Mouse (Mus musculus) Patski (cell line): ENCODE measurements around the gene Themis2. TPM values are rescaled to one million over a fixed set of nuclear protein-coding genes. Genes with fewer than 3 reads are reported as not detected.
"Not testable (repeated sequence)": the region's sequence is repeated elsewhere in the genome, so short reads cannot be mapped to it uniquely, and the experiment has no call there.

Source experiments
- ATAC-seq: fragments of 100-300 bp; one replicate; pipeline ENCODE4 v1.8.0; 2021
- CTCF ChIA-PET: fragments of 350-600 bp; sonication (Branson Sonifier 250); formaldehyde crosslinking; loops from one replicate; lab custom pipeline; 2022; ENCODE audit warnings: inconsistent platforms; lab: Charles Lee
- POLR2A ChIA-PET: fragments of 350-600 bp; sonication (Branson Sonifier 250); formaldehyde crosslinking; loops from one replicate; lab custom pipeline; 2022; ENCODE audit warnings: antibody characterized with exemption, inconsistent platforms; lab: Charles Lee
- DNase-seq: peaks from one replicate; pipeline ENCODE4 v3.0.0-alpha.2; 2011; ENCODE audit warnings: low read depth, low spot score
- H3K27me3 ChIP-seq: fragments of 371-371 bp; one replicate; pipeline ENCODE4 v1.5.1; 2021
- CTCF ChIP-seq: fragments of 100-300 bp; IDR thresholded peaks from one replicate; pipeline ENCODE4 v1.5.1; 2021
- in situ Hi-C: fragments of 300-500 bp; cut with MboI; formaldehyde crosslinking; loops from 3 replicates; pipeline ENCODE4 v1.11.1; 2018; ENCODE audit warnings: low pct_unique_long_range_greater_than_20kb, mixed read lengths
- polyA plus RNA-seq: library from polyadenylated mRNA; unstranded; gene quantifications from one replicate; pipeline ENCODE4 v1.2.3, GENCODE M21; 2021

Gene Themis2
- polyA plus RNA-seq, 1 experiment from 2014 or later, result not detected

DNA sequence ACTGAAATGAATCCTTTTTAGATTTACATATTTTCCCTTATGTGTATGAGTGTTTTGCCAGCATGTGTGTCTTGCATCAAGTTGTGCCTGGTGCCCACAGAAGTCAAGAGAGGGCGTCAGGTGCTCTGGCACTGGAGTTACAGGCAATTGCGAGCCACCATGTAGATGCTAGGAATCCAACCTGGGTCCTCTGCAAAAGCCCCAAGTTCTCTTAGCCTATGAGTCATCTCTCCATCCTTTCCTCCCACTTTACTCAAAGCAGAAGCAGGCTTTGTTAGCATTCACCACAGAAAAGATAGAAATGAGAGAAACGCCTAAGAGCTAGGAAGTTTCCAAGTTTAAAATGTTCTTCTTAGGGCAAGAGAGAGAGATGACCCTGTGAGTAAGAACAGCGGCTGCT lies 3.7 kb upstream of the Themis2 start:
- CTCF ChIA-PET, result no interaction called here
- in situ Hi-C loops, result no loop called here
- TF ChIP-seq CTCF, result no peak
- DNase-seq (no peak), ATAC-seq (no peak)
- POLR2A ChIA-PET, result no interaction called here
- H3K27me3 ChIP-seq, result no peaks in the 10 kb centered on the region

DNA sequence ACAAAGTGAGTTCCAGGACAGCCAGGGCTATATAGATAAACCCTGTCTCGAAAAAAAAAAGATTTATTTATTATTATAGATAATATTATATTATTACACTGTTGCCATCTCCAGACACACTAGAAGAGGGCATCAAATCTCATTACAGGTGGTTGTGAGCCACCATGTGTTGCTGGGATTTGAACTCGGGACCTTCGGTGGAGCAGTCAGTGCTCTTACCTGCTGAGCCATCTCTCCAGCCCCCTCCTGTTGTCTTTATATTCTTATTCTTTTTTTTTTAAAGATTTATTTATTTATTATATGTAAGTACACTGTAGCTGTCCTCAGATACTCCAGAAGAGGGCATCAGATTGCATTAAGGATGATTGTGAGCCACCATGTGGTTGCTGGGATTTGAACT lies 2.5 kb upstream of the Themis2 start:
- in situ Hi-C loops, H3K27me3 ChIP-seq, CTCF ChIA-PET, DNase-seq, ATAC-seq: not testable (repeated sequence)
- POLR2A ChIA-PET, result interaction anchor here (0.5 kb wide), 1 partner anchor 956 kb away, joined by 3 read pairs; no protein-coding TSS in a partner anchor

DNA sequence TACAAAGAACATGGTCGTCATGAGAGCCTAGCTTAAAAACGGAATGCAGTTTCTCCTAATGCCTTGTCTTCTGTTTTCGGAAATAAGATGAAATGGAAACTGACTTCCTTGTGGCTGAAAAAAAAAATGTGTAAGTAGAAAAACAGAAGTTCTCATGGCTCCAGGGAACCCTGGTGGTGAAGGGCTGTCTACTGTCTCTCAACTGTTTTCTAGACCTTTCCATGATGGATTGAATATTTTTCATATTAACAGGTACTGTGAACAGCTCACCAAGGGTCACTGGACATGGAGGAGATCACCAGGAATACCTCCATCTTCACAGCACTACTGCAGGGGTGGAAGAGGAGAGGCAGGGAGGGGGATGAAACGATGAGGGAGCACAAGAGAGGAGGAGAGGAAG lies 1.8 kb upstream of the Themis2 start:
- in situ Hi-C loops, result no loop called here
- no peak for TF ChIP-seq CTCF
- no peaks in the 10 kb centered on the region for H3K27me3 ChIP-seq
- ChIA-PET CTCF (interaction anchor here (1.5 kb wide), 1 partner anchor 17 kb away, joined by 4 read pairs; no protein-coding TSS in a partner anchor), POLR2A (interaction anchor here (0.7 kb wide), 1 partner anchor 123 kb away, joined by 7 read pairs; no protein-coding TSS in a partner anchor)
- no peak for ATAC-seq
- DNase-seq, result no peak

DNA sequence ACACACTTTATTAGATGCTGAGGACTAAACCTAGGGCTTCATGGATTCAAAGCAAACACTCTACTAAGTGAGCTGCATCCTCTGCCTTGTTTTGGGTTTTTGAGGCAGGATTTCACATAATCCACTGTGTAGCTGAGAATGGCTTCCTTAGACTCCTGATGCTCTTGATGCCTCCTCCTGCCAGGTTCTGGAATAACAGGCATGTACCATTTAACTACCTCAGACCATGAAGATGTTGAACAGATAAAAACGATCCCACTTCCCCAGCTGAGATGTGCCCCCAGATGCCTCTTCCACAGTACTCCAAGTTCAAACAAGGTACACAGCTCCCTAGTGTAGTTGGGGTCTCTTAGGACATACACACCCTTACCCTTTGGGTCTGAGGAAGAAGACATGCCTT lies 1.3 kb upstream of the Themis2 start:
- no peak for TF ChIP-seq CTCF
- CTCF ChIA-PET, result interaction anchor here (1.3 to 1.5 kb wide), 2 partner anchors 17 to 26 kb away, joined by 3 to 4 read pairs; no protein-coding TSS in a partner anchor
- POLR2A ChIA-PET, result no interaction called here
- H3K27me3 ChIP-seq, result no peaks in the 10 kb centered on the region
- in situ Hi-C loops, result no loop called here
- ATAC-seq (no peak), DNase-seq (no peak)

DNA sequence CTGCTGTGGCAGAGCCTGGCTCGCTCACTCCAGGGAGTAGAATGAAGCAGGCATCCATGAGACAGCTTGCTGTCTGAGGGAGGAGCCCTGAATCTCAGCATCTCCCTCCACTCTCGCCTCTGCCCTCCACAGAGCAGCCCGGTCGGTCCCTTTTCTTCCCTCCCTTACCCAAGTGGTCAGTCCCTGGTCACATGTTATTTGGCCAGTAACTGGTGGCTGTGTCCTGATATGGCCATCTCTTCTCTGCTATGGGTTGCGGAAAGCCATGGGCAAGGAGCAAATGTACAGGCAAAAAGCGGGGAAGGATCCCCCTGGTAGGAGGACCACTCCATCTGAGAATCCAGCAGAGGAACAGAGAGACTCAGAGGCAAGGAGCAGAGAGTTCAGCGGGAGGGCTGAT lies 1.0 kb downstream of the Themis2 start:
- ATAC-seq (no peak), DNase-seq (no peak)
- POLR2A ChIA-PET, result no interaction called here
- CTCF ChIA-PET, result no interaction called here
- no peak for TF ChIP-seq CTCF
- no peaks in the 10 kb centered on the region for H3K27me3 ChIP-seq
- in situ Hi-C loops, result no loop called here

DNA sequence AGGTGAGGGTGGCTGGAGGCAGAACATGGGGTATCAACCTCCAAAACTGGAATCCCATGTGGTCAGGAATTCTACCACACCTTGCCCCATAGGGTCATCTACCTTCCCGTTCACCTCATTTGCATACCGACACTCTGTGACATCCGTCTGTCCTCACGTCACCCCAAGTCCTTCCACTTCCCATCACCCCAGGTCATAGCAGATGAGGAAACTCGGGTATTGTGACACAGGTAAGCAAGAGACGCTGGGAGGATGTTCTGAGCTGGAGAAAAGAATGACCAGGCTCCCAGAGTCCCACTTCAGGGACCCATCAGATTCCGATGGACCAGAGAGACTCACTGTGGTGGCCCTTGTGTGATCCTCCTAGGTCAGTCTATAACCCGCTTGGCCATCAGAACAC lies 1.4 kb downstream of the Themis2 start:
- no peaks in the 10 kb centered on the region for H3K27me3 ChIP-seq
- ATAC-seq, result no peak
- ChIA-PET POLR2A (interaction anchor here (0.6 kb wide), 1 partner anchor 8 kb away, joined by 3 read pairs; no protein-coding TSS in a partner anchor), CTCF (interaction anchor here (1.5 kb wide), 1 partner anchor 18 kb away, joined by 6 read pairs; no protein-coding TSS in a partner anchor)
- in situ Hi-C loops, result no loop called here
- TF ChIP-seq CTCF, result no peak
- no peak for DNase-seq

DNA sequence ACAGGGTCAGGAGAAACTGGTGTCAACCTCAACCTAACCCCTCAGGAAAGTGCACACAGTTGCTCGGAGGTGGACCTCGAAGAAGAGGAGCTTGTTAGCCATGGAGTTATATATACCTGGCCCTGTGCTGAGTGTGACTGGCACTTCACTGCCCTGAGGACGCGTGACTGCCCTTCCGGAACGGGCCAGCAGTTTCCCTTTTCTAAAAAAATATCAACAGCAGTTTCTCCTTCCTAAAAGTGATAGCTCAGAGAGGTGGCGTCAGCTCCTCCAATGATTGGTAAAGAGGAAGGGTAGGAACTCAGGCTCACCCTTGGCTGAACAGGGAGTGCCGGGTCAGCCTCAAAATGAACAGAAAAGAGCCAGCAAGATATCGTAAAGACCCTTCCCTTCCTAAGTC lies 2.2 kb downstream of the Themis2 start:
- in situ Hi-C loops, result no loop called here
- CTCF ChIA-PET, result interaction anchor here (0.7 to 1.7 kb wide), 3 partner anchors 12 to 29 kb away, joined by 3 to 6 read pairs (median 6); no protein-coding TSS in a partner anchor
- ATAC-seq, result no peak

DNA sequence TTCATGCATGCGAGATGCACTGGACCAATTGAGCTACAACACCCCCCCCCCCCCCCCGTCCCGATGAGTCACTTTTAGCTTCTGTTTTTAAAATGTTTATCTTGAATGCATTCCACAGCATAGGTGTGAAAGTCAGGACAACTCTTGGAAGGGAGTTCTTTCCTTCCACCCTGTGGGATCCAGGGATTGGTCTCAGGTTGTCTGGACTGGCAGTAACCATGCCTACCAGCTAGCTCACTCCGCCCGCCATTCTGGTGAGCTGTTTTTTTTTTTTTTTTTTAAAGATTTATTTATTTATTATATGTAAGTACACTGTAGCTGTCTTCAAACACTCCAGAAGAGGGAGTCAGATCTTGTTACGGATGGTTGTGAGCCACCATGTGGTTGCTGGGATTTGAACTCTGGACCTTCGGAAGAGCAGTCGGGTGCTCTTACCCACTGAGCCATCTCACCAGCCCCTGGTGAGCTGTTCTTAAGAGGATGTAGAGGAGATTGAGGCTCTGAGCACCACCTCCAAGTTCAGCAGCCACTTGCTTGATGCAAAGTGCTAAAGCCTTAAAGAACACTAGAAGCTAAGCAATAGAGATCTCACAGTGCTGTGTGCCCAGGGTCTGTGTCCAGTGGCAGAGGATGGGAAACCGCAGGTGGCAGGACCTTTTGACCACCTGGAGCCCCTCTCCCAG lies 2.7 kb downstream of the Themis2 start:
- H3K27me3 ChIP-seq, in situ Hi-C loops, DNase-seq, ATAC-seq, POLR2A ChIA-PET: not testable (repeated sequence)
- CTCF ChIA-PET, result interaction anchor here (0.7 to 1.7 kb wide), 3 partner anchors 13 to 30 kb away, joined by 3 to 6 read pairs (median 6); no protein-coding TSS in a partner anchor

More for the DNA sequence above, 2.2 kb downstream of the Themis2 start:
- no peaks in the 10 kb centered on the region for H3K27me3 ChIP-seq
- TF ChIP-seq CTCF, result no peak
- POLR2A ChIA-PET, result interaction anchor here (0.6 kb wide), 1 partner anchor 9 kb away, joined by 3 read pairs; no protein-coding TSS in a partner anchor
- DNase-seq, result no peak

DNA sequence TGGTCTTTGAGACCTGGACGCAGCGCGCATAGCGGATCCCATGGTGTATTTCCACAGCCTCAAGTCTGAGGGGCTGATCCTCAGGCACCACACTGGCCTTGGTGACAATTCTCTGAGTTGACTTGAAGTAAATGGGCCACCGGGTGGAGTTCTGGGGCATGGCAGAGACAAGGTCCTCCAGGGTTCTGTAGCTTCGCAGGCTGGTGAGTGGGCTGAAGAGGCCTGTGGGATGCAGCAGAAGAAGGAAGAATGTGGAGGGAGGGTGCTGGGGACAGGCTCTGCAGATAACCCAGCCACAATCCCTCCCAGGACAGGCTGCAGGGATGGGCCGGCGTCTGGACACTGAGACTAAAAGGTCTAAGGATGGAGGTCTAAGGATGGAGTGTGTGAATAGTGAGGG lies 6.5 kb downstream of the Themis2 start:
- no peak for DNase-seq
- CTCF ChIA-PET, result no interaction called here
- no peak for TF ChIP-seq CTCF
- no peak for ATAC-seq
- no peaks in the 10 kb centered on the region for H3K27me3 ChIP-seq
- POLR2A ChIA-PET, result no interaction called here
- in situ Hi-C loops, result no loop called here

DNA sequence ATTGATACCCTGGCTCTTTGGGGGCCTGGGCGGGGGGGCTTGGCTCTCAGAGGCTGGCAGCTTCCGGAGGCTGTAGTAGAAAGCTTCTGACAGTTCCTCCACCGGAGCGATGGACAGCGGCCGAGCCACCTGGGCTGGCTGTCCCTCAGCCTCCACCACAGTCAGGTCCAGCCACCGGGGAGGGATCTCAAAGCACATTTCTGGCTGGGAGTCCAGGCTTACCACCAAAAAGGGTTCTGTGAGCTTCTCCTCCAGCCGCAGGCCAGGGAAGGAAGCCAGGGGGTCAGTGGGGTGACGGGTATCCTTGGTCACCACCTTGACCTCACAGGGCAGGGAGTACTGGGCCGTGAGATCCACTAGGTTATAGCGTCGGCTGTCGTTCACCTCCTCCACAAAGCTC lies 11.0 kb downstream of the Themis2 start:
- POLR2A ChIA-PET, result no interaction called here
- no peaks in the 10 kb centered on the region for H3K27me3 ChIP-seq
- no peak for DNase-seq
- CTCF ChIA-PET, result no interaction called here
- TF ChIP-seq CTCF, result no peak
- in situ Hi-C loops, result no loop called here
- no peak for ATAC-seq

DNA sequence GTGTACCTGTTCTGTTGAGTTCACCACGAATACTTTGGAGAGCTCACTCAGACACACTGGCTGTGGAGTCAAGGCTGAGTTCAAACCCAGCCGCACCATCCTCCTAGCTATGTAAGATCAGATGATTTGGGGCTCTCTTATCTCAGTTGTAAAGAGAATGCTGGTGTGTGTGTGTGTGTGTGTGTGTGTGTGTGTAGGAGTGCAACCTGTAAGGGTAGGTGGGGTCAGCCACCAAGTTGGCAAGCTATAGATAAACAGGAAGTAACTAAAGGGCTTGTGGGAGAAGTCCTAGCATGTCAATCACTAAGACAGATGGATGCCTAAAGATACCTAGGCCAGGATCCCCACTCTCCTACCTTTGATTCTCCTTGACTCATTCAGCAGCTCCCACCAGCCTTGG lies 12.5 kb downstream of the Themis2 start:
- DNase-seq (no peak), ATAC-seq (no peak)
- in situ Hi-C loops, result no loop called here
- POLR2A ChIA-PET, result no interaction called here
- H3K27me3 ChIP-seq, result no peaks in the 10 kb centered on the region
- CTCF ChIA-PET, result interaction anchor here (1.5 kb wide), 1 partner anchor 39 kb away, joined by 4 read pairs; no protein-coding TSS in a partner anchor
- no peak for TF ChIP-seq CTCF
